Mouse (Mus musculus) layer of hippocampus, postnatal 14 days (tissue): Measurements from ENCODE around the gene Gpx2. TPM values are rescaled to one million over a fixed set of nuclear protein-coding genes. Genes with fewer than 3 reads are reported as not detected.

Experiments
- DNase-seq, 2 experiments: peaks; one replicate each; pipeline ENCODE4 v3.0.0; 2021 to 2022; ENCODE audit warnings: low spot score in 2 of 2, mixed read lengths in 1 of 2
- total RNA-seq, 2 experiments: library from RNA; stranded (reverse); gene quantifications; 2 replicates each; pipeline ENCODE4 v1.2.3; 2021

Gene Gpx2
- total RNA-seq, 2 experiments from 2014 or later: 0.39 to 0.45 TPM

DNA sequence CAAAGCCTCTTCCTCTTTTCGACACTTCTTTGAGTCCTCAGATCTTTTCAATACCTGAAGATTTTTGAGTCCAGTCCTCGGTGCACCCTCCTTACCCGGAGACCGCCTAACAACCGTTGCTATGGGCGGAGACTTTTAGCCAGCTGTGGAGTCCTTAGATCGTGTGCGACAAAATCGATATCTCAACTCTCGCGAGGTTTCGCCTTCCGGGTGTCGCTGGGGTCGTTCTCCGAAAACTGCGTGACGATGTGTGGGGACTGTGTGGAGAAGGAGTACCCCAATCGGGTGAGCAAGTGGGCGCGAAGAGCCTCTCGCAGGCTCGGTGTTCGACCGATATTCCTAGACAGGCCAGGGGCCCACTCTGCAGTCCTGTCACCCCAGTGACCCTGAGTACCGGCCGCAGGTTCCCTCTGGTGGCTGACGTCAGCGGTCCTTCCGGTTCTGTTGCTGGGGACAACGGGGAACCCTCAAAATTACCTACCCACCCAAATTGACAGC, 30.0 kb downstream of the Gpx2 start, which contains the start of the genes Churc1 and Fntb:
Gene Churc1 (plus strand): TSS at position 185 of the 498 bp plus-strand sequence.
Gene Fntb (plus strand): TSS at position 236 of the 498 bp plus-strand sequence.
- peak; percentile 88 for DNase-seq

GRCm38 (mm10) chr12:76752652-76753318, 42.6 kb downstream of the Gpx2 start:
- peak in 1 of 2 experiments; percentile 78 for DNase-seq

GRCm38 (mm10) chr12:76750866-76751459, 44.4 kb downstream of the Gpx2 start:
- DNase-seq: no peak

Other genes with a start within 250 kb of the Gpx2 start
- 10 to 100 TPM; 86.2 to 86.6 TPM for gene Sptb, start 85.0 kb downstream of the Gpx2 start, total RNA-seq
- gene Churc1, start 30.0 kb downstream of the Gpx2 start, total RNA-seq: 10 to 100 TPM; 40.5 to 41.4 TPM
- 10 to 100 TPM; 23.9 to 26.8 TPM for gene Fntb, start 30.0 kb downstream of the Gpx2 start, total RNA-seq
- 100 to 1,000 TPM; 172 to 176 TPM for gene Rab15, start 27.4 kb upstream of the Gpx2 start, total RNA-seq
- gene Max, start 166.6 kb upstream of the Gpx2 start, total RNA-seq: 10 to 100 TPM; 67.4 to 75.9 TPM